Mouse (Mus musculus) cerebellum, postnatal 4 days (tissue): ENCODE results near the gene Myo10.

Experiments used
- DNase-seq, 2 experiments: peaks; one replicate each; pipeline ENCODE4 v3.0.0; 2022; ENCODE audit warnings: low spot score in 2 of 2, mixed read lengths in 1 of 2

Myo10 gene

DNA sequence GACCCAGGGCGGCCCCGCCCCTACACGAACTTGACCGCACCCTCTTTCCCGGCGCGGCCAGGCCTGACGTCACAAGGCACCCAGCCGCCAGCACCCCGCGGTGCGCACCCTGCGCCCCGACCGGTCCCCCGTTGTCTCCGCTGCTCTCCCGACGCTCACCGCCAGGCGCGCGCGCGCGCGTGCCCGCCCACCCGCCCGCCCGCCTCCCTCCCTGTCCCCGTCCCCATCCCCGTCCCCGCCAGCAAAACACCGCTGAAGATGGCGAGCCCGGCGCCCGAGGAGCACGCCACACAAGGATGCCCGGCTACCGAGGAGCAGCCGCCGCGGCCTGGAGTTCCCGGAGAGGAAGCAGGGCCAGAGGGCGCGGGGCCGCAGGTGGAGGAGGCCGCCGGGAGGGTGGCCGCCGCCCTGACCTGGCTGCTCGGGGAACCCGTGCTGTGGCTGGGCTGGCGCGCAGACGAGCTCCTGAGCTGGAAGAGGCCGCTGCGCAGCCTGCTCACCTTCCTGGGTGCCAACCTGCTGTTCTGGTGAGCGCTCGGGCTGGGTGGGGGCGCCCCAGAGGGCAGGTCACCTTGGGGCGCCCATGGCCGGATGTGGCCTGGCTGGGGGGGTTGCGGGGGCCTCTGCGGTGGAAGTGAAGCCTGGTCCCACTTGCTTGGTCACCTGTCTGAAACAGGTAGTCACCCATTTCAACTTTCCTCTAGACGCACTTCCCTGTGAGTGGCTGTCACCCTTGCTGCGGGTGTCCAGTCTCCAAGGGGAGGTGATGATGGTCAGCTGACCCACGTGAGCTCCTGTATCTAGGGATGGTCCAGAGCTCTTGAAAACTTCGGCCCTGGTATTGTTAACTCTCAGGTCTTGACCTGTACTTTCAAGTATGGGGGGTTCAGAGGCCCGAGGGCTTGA lies 221.0 kb downstream of the Myo10 start, which contains the start of gene Retreg1:
Retreg1 (plus strand) TSS at position 95 of the 906 bp plus-strand sequence.
- peak; percentile 50 to 57 for DNase-seq

DNA sequence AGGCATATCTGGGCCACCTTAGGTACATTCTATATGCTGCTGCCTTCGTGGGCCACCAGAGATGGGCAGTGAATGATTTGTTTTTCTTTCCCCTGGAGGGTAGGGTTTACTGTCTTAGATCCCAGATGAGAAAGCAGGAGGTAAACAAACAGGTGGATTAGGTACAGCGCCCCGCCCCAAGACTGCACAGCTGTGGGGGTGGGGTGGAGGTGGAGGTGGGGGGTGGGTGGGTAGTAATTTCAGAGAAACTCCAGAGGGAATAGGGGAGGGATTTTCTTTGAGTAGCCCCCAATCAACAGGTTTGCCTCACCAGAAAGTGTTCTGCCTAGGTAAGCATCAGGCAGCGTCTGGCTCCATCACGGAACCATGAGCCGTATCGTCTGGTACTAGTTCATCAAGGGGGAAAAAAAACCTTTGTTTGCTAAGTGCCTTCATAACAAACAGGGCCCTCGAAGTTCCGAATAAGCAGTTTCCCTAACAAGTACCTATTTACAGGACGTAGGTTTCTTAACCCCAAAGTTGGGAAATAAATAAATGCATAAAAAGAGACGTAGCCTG lies 221.8 kb downstream of the Myo10 start:
- no peak for DNase-seq

DNA sequence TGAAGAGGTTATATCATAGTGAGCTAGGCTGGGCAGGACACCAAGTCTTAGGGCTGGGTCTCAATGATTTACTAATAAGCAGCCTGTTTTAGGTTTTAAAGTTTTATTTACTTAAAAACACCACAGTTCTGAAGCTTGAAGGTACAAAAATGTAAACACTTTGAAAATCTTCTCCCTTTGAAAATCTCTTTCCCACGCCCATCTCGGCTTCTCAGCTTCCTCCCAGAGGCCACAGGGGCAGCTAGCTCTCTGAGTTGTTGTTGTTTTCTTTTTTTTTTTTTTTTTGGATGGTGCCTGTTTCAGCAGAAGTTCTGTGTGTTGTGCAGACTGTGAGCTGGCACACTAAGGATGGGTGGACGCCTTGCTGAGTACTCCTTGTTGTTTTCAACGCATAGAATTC lies 222.4 kb downstream of the Myo10 start:
- no peak for DNase-seq

DNA sequence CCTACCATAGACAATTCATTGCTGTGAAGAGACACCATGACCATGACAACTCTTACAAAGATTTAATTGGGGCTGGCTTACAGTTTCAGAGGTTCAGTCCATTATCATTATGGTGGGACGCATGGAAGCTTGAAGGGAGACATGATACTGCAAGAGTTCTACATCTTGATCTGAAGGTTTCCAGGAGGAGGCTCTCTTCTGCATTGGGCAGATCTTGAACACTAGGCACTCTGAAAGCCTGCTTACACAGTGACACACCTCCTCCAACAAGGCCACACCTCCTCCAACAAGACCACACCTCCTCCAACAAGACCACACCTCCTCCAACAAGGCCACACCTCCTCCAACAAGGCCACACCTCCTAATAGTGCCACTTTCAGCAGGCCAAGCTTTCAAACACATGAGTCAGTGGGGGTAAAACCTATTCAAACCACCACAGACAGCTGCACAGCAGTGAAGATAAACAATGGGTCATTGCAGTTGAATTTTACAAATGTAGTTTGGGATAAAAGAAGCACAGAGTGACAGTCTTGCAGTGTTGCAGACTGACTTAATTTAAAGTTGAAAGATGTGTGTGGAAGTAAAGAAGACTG lies 225.3 kb downstream of the Myo10 start:
- no peak for DNase-seq

DNA sequence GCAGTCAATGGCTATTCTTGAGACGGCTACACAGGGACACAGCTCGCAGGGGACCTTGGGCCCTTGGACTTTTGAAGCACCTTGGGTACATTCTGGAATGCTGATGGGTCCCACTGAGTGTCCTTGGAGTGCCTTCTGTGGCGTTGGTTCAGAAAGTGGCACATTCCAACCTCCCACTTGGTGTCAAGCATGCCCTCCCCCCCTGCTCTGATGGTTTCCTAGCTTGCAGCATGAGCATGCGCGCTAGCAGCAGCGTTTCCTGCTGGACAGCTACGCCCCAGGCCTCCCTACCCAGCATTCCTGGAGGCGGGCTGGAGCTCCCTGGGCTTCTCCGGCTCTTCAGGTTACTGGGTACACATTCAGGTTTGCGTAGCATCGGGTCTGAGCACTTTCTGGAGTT lies 228.2 kb downstream of the Myo10 start:
- DNase-seq = no peak

DNA sequence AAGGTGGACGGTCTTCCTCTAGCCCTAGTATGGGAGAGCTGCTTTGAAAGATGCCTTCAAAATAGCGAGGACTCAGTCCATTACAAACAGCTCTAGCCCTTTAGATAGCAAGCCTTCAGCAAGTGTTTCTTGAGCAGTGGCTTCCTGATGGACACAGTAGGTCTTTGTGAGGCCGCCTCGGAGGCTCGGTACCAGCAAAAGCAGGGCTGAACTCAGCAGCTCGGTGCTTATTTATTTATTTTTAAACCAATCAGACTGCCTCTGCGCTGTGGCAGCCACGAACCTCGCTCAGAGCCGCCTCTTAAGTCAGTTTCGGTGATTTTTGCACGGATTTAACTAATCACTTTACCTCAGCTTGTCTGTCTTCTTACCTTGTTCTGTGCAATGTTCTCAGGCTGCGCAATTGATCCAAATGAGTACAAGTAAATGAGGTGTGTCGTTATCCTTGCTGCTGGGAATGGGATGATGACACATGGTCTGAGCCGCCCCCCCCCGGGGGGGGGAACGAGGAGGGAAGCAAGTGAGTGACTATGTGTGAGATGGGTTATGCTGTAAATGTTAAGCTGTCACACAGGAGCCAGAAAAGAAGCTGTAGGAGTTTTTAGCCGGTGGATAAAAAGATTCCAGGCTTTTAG lies 232.1 kb downstream of the Myo10 start:
- no peak for DNase-seq

DNA sequence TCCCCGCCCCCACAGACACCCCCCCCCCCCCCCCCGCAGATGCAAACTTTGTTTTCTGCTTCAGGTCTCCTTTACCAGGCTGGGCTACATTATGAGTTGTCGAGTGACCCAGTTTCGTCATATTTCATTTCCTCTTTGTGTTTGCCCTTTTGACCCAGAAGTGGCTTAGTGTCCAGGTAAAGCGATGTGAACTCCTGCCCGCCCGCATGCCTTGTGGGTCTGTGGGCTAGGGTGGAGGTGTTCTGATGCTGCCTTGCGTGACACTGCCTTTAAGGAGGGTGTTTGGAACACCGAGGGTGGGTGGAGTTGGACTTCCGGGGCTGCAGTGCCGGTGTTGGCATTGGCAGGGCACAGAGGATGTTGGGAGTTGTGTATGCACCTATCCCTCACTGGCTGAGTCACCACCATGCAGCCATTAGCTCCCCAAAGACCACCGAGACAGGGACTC lies 236.3 kb downstream of the Myo10 start:
- DNase-seq = no peak

DNA sequence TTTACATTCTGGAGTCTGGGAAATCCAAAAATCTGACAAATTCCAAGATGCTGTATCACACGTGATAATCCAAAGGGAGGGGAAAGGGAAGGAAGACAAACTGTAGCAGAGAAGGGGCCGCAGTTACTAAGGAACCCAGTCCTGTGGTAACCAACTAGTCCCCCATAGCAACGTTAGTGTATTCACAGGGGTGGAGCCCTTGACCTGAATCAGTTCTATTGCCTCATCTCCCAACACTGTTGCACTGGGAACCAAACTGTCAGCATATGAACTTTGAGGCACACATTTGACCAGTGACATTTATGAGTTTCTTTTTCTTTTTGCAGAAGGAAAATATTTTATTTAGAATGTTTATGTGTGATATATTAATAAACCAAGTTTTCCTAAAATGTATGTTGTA lies 237.1 kb downstream of the Myo10 start:
- DNase-seq = no peak

DNA sequence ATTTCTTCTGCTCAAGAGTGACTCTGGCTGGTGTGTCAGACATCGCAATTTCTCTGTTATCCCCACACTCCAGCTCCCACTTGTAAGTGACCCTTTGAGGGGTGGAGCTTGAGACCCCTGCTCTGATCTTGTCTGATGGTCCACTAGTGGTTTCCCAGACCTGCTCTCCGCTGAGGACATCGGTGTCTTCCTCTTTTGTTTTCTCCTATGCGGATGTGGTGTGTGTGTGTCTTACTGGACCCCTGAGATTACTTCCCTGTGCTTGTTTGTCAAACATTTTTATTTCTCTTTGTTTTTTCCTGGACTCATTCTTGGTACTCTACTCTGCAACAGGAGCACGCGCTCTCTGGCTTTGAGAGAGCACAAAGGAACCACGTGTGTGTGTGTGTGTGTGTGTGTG lies 239.6 kb downstream of the Myo10 start:
- no peak for DNase-seq
